Mouse (Mus musculus) hindbrain, embryonic 12.5 days (tissue): ENCODE data around the gene App. TPM values are rescaled to one million over a fixed set of nuclear protein-coding genes. Genes with fewer than 3 reads are reported as not detected.

ENCODE experiments used
- ATAC-seq: fragments of 200-750 bp; cut with Nextera tagmentation; 2 replicates; pipeline ENCODE4 v1.8.0; 2017; ENCODE audit warnings: moderate TSS enrichment; ENCODE audit not compliant: low FRiP score
- H3K27ac ChIP-seq: fragments of 300-500 bp; sonication (generic); 2 replicates; pipeline ENCODE4 v1.5.1; 2016; ENCODE audit warnings: mild to moderate bottlenecking
- H3K27me3 ChIP-seq: fragments of 300-500 bp; sonication (generic); 2 replicates; pipeline ENCODE4 v1.6.1; 2016; ENCODE audit warnings: mild to moderate bottlenecking
- H3K36me3 ChIP-seq: fragments of 300-500 bp; sonication (generic); 2 replicates; pipeline ENCODE4 v1.6.1; 2016; ENCODE audit warnings: mild to moderate bottlenecking
- H3K4me1 ChIP-seq: fragments of 300-500 bp; sonication (generic); 2 replicates; pipeline ENCODE4 v1.6.1; 2016
- H3K4me2 ChIP-seq: fragments of 300-500 bp; sonication (generic); replicated peaks from 2 replicates; pipeline ENCODE4 v1.6.1; 2016; ENCODE audit warnings: mild to moderate bottlenecking
- H3K4me3 ChIP-seq: fragments of 300-500 bp; sonication (generic); 2 replicates; pipeline ENCODE4 v1.5.1; 2016; ENCODE audit warnings: mild to moderate bottlenecking
- H3K9ac ChIP-seq: fragments of 300-500 bp; sonication (generic); 2 replicates; pipeline ENCODE4 v1.6.1; 2016; ENCODE audit warnings: mild to moderate bottlenecking, moderate library complexity
- H3K9me3 ChIP-seq: fragments of 300-500 bp; sonication (generic); replicated peaks from 2 replicates; pipeline ENCODE4 v1.6.1; 2016; ENCODE audit warnings: mild to moderate bottlenecking
- WGBS: fragments of 180-500 bp; shearing (Covaris S2); methylation state at CpG from one replicate; pipeline ENCODE4 v1.1.7; 2016; 5-methylcytosine and 5-hydroxymethylcytosine counted together
- polyA plus RNA-seq: library from polyadenylated mRNA; unstranded; fragments of >200 nt; fragmentation: Nextera tagmentation; extraction: Ambion mirVana; gene quantifications from 2 replicates; pipeline ENCODE4 v1.2.1, GENCODE M21; 2016

The App gene
- polyA plus RNA-seq, 1 experiment from 2014 or later = 313 TPM

DNA sequence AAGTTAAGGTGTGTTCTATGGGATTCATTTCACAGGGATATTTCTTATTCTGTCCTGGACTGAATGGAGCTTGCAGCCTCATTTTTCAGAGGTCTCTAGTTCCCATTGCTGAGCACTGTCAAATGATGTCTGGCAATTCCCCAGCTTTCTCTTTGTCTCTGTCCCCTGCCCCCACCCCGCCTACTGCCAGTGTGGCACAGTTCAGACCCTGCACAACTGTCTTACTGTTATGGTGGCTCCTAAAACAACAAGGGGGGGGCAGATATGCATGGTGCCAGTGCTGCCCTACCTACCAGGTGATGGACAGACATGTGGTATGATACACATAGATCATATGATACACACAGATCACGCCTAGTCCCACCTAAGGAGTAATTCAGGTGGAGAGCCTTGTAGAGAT, 216.9 kb downstream of the App start:
- Histone ChIP-seq H3K27ac (peak overlapping the region; percentile 52; the same call in 1 of the 2 replicates), H3K4me3 (no peak overlapping the region), H3K27me3 (no peaks in the 10 kb centered on the region), H3K36me3 (peaks cover 46% of the 10 kb centered on the region), H3K9ac (no peak overlapping the region), H3K4me1 (peaks cover 12% of the 10 kb centered on the region), H3K9me3 (no peaks in the 10 kb centered on the region), H3K4me2 (no peak overlapping the region)
- ATAC-seq = no peak
- 83% methylated on average over 2 of the region's 2 CpGs for WGBS

DNA sequence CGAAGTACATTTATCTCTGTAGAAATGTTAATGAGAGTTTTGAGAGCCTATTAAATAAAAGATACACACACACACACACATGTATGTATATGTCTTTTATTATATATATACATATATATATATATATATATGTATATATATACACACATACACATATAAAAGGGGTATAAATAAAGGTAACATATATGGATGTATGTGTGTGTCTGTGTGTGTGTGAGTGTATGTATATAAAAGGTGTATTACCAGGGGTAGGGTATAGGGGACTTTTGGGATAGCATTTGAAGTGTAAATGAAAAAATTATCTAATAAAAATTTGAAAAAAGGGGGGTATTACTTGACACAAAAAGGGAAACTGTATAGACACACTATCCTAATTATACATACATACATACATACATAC, 217.7 kb downstream of the App start:
- no peak overlapping the region for H3K9ac ChIP-seq
- H3K36me3 ChIP-seq = peaks cover 38% of the 10 kb centered on the region
- no peak overlapping the region for H3K4me2 ChIP-seq
- H3K27me3 ChIP-seq = no peaks in the 10 kb centered on the region
- no peak overlapping the region for H3K4me3 ChIP-seq
- no peaks in the 10 kb centered on the region for H3K9me3 ChIP-seq
- peaks cover 12% of the 10 kb centered on the region for H3K4me1 ChIP-seq
- peak; percentile 58 for ATAC-seq
- H3K27ac ChIP-seq = no peak overlapping the region
- WGBS = 55% methylated on average over 1 of the region's 1 CpGs

DNA sequence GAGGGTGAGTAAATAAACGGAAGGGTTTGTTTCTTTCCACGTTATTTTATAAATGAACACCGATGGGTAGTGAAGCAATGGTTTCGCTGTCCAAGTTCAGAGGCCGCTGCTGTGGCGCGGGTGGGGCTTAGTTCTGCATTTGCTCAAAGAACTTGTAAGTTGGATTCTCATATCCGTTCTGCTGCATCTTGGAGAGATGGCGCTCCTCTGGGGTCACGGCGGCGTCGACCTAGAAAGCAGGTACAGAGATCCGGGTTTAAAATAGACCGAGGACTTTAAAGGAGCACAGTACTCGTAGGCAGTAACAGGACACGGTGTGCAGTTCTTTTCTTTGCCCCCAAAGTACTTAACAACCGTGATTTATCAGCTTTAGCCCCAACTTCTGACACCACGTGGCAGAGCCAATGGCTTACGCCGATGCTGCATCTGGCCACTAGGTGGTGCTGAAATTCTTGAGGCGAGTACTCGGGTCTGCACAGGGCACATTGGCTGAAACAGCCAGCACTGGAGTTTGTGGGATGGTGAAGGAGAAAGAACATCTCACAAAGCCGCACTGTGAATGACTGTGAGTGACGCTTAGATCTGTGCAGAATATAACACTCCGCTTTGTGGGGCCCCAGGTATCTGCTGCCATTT, 218.2 kb downstream of the App start:
- no peak overlapping the region for H3K27ac ChIP-seq
- peaks cover 12% of the 10 kb centered on the region for H3K4me1 ChIP-seq
- H3K4me3 ChIP-seq = no peak overlapping the region
- no peaks in the 10 kb centered on the region for H3K9me3 ChIP-seq
- H3K27me3 ChIP-seq = no peaks in the 10 kb centered on the region
- H3K4me2 ChIP-seq = no peak overlapping the region
- H3K36me3 ChIP-seq = peaks cover 32% of the 10 kb centered on the region
- no peak overlapping the region for H3K9ac ChIP-seq
- 38% methylated on average over 26 of the region's 26 CpGs for WGBS
- peak; percentile 89 for ATAC-seq

DNA sequence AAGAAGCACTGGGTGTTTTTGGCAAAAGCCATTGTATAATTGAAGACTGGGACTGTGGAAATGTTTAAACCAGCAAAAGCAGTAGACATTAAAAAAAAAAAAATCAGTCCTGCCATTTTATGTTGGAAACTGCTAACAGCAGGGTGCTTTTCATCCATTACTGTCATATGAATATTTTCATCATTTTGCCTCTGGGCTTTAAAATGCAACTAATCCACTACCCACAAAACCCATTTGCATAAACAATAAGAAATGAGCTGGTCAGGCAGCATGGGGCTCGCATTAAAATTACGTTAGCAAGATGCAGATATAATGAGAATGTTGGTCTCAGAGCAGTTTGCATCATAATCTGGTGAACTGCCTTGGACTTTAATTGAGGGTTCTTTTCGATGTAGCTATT, 242.5 kb downstream of the App start:
- WGBS = 48% methylated on average over 3 of the region's 3 CpGs
- 0 out of 2 replicates have a peak overlapping the region, but pooled peaks have one; percentile 64 for H3K27ac ChIP-seq
- no peaks in the 10 kb centered on the region for H3K4me1 ChIP-seq
- no peak overlapping the region for H3K9ac ChIP-seq
- H3K4me2 ChIP-seq = no peak overlapping the region
- H3K4me3 ChIP-seq = no peak overlapping the region
- H3K27me3 ChIP-seq = no peaks in the 10 kb centered on the region
- no peaks in the 10 kb centered on the region for H3K9me3 ChIP-seq
- no peaks in the 10 kb centered on the region for H3K36me3 ChIP-seq
- no peak for ATAC-seq

DNA sequence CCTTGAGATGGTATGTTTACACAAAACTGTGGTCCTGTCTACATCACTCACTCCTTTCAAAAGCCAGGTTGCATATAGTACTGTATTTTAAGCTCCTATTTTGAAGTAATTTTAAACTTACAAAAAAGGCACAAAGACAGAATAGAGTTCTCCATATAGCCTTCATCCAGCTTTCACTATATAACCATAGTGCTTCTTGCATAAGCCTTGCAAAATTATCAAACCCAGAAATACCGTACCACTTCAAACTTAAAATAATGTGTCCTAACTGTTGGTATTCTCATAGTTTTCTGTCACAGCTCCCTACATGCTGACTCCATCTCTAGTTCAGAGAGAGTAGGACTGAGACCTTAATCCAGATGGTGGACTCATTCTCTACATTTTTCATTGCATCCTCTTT, 245.7 kb downstream of the App start:
- Histone ChIP-seq H3K9me3 (no peaks in the 10 kb centered on the region), H3K4me3 (no peak overlapping the region), H3K27ac (no peak overlapping the region), H3K36me3 (no peaks in the 10 kb centered on the region), H3K4me2 (no peak overlapping the region), H3K27me3 (no peaks in the 10 kb centered on the region), H3K4me1 (no peaks in the 10 kb centered on the region), H3K9ac (no peak overlapping the region)
- ATAC-seq = no peak
- 98% methylated on average over 1 of the region's 1 CpGs for WGBS

DNA sequence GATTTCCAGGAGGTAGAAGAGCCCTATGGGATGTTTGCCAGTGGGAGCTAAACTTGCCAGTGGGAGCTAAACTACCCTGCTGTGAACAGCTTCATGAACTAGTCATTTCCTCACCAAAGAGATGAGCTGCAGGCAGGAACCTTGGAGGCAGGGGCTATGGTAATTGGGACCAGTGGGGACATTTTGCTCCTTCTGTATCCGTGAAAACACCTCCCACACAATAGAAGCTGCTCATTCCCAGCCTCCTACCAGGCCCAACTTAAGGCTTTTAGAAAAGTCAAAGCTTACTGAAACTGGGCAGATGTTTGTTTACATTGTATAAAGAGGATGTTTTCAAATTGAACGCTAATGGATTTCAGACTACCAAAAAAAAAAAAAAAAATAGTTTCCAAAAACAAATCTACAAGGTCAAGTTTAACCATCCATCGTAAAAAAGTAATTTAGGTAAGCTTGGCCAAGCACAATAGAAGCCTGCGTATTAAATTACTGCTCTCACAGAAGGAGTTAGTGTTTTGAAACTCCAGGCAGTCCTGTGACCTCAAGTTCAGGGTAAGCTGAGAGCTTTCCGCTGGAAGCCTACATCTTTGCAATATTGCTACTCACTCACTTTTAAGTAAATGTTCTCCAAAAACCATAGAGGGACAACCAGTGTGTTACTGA, 253.8 kb downstream of the App start:
- no peaks in the 10 kb centered on the region for H3K27me3 ChIP-seq
- H3K9me3 ChIP-seq = no peaks in the 10 kb centered on the region
- H3K4me1 ChIP-seq = 0 out of 2 replicates have a peak, but pooled peaks cover 6% of the 10 kb centered on the region
- H3K9ac ChIP-seq = no peak overlapping the region
- H3K4me3 ChIP-seq = no peak overlapping the region
- H3K27ac ChIP-seq = peak overlapping the region; percentile 62
- H3K36me3 ChIP-seq = no peaks in the 10 kb centered on the region
- no peak overlapping the region for H3K4me2 ChIP-seq
- 46% methylated on average over 5 of the region's 5 CpGs for WGBS
- ATAC-seq = no peak

DNA sequence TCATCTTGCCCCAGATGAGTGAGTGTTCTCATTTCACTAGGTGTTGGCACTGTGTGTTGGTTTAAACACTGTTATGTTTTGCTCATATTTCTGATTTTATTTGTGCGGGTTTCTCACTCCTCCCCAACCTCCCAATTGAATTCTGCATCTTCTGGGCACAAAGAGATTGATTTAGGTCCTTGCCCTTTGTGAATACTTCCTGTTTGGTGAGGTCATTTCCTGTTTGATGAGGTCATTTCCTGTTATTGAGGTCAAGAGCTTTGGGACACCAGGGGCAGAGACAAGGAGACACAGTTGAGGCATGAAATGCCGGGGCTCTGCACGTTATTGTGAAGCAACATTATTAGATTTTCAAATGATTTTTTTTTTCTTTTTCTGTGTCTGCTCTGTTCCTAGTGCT, 254.5 kb downstream of the App start:
- Histone ChIP-seq H3K27ac (no peak overlapping the region), H3K4me1 (0 out of 2 replicates have a peak, but pooled peaks cover 6% of the 10 kb centered on the region), H3K27me3 (no peaks in the 10 kb centered on the region), H3K9me3 (no peaks in the 10 kb centered on the region), H3K4me2 (no peak overlapping the region), H3K36me3 (no peaks in the 10 kb centered on the region), H3K9ac (no peak overlapping the region), H3K4me3 (no peak overlapping the region)
- no peak for ATAC-seq
- WGBS = 70% methylated on average over 3 of the region's 3 CpGs

DNA sequence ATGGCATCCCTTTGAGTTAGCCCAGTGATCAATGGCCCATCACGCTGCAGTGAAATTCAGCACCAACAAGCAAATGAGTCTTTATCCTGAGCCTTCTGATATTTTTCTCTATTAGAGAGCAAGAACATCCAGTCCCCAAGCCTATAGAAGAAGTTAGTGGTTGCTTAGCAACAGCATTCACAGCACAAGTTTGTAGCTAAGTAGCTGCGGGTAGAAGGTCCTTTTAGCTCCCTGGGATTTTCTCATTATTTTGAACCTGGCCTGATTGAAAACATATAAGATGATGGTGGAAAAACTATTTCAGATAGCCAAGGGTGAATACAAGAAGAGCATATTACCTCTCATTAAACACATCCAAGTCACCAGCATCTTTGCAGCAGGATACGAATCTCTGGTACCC, 256.8 kb downstream of the App start:
- Histone ChIP-seq H3K4me2 (no peak overlapping the region), H3K4me1 (0 out of 2 replicates have a peak, but pooled peaks cover 6% of the 10 kb centered on the region), H3K36me3 (no peaks in the 10 kb centered on the region), H3K4me3 (no peak overlapping the region), H3K27me3 (no peaks in the 10 kb centered on the region), H3K9ac (no peak overlapping the region), H3K9me3 (no peaks in the 10 kb centered on the region), H3K27ac (no peak overlapping the region)
- ATAC-seq = no peak
- WGBS = 51% methylated on average over 3 of the region's 3 CpGs

DNA sequence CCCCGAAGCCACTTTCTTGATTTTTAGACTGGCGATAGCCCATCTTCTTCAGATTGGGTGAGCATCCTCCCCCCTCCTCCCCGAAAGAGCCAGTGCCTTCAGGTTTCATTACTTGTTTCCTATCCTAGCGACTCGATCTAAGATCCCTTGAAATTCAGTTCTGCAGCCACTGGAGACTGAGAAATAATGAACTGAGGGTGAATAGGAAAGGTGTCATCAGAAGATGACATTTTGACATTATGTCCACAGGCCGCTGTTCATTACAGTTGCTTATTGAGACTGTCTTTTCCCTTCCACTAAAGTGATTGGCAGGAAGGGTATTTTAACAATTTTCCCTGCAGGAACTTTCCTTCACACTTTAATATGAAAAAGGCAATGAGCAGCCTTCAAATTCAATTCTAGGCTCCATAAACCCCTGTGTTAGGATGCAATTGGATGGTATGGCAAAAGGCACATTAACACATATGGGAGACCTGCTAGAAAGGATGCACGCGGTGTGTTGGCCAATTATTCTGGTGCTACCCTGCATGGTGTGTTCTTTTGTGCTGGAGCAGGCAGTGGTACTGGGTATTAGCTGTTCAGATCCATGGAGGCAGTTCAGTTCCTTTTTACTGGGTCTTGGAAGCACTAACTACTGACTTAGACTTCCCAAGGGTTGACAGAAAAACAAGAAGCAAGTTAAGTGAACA, 261.9 kb downstream of the App start:
- no peaks in the 10 kb centered on the region for H3K9me3 ChIP-seq
- 82% methylated on average over 8 of the region's 8 CpGs for WGBS

DNA sequence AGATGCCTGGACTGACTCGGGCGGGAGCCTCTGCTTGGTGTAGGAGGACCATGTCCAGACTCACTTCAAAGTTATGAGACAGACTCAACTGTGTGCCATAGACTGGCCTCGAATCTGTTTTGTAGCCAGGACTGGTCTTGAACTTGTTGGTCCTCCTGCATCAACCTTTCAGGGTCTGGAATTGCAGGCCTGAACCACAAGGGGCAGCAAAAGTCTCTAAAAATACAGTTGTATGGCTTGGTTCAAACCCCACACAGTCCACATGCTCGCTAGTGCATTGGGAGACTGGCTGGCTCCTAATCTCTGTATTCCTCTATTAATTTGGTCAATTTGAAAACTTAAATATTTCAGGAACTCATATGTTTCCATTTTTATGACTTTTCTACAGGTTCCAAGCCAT, 270.6 kb downstream of the App start:
- H3K4me1 ChIP-seq = no peaks in the 10 kb centered on the region
- no peak for ATAC-seq
- no peaks in the 10 kb centered on the region for H3K9me3 ChIP-seq
- 91% methylated on average over 4 of the region's 4 CpGs for WGBS
- no peak overlapping the region for H3K9ac ChIP-seq
- H3K4me2 ChIP-seq = no peak overlapping the region
- no peaks in the 10 kb centered on the region for H3K36me3 ChIP-seq
- H3K27me3 ChIP-seq = no peaks in the 10 kb centered on the region
- no peak overlapping the region for H3K27ac ChIP-seq
- H3K4me3 ChIP-seq = no peak overlapping the region

More for the DNA sequence above, 261.9 kb downstream of the App start:
- Histone ChIP-seq H3K4me1 (0 out of 2 replicates have a peak, but pooled peaks cover under 1% of the 10 kb centered on the region), H3K4me3 (no peak overlapping the region), H3K27ac (no peak overlapping the region), H3K4me2 (no peak overlapping the region), H3K9ac (no peak overlapping the region), H3K27me3 (no peaks in the 10 kb centered on the region), H3K36me3 (no peaks in the 10 kb centered on the region)
- ATAC-seq = no peak
